Mouse (Mus musculus): Measurements from ENCODE around the gene Mipep. TPM values are rescaled to one million over a fixed set of nuclear protein-coding genes. Genes with fewer than 3 reads are reported as not detected.

Gene Mipep
- total RNA-seq, 2 experiments from 2014 or later = 1.9 to 7.2 TPM

DNA sequence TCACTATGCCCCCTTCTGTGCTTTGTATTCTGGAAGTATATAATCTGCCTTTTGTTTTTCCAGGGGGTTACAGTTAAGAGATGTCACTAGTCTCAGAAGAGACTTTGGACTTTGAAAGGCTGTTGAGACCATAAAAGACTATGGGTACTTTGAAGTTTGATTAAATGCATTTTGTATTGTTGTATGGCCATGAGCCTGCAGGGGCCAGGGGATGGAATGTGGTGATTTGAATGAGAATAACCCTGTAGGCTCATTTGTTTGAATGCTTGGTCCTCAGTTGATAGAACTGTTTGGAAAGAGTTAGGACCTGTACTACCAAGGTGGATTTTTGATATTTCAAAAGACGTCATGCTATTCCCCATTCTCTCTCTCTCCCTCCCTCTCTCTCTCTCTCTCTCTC is 141.6 kb downstream of the Mipep start:
- ATAC-seq (replicated peaks; ENCODE audit: low FRiP score, poor library complexity, severe bottlenecking) = no peak

DNA sequence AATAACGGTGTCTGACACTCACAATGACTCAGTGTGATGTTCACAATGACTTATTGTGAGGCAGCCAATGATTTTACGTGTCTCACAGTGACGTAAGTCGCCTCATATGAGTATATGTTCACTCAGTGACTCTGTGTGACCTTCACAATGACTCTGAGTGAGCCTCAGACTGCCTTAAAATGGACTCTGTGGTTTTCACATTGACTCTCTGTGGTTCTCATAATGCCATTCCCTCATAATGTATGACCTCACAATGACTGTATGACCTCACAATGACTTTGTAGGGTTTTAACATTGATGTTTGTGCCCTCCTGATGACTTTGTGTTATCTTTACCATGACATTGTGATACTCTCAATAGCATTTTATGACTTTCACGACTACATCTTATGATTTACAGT is 151.3 kb downstream of the Mipep start:
- ATAC-seq (replicated peaks; ENCODE audit: low FRiP score, poor library complexity, severe bottlenecking) = no peak

DNA sequence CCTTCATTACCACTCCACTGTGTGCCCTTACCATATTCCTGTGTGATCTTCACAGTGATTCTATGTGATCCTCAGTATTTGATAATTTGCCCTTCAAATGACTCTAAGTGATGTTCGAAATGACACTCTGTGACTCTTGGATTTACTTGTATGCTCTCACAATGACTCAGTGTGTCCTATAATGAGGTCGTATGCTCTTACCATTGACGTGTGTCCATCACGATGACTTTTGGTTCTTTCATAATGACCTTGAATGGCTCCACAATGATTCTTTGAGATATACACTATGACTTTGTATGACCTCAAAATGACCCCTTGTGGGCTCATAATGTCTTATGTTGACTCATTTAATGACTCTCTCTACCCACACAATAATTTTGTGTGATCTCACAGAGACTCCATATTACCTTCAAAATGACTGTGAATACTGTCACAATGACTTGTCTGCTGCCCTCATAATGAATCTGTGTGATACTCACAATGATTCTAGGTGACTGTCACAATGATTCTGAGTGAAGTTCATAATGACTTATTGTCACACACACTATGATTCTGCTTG is 153.2 kb downstream of the Mipep start:
- no peak for ATAC-seq (replicated peaks; ENCODE audit: low FRiP score, poor library complexity, severe bottlenecking)

Other genes with a start within 250 kb of the Mipep start
- gene Spata13, start 150.6 kb upstream of the Mipep start, total RNA-seq (2015; ENCODE audit: low replicate concordance) = 7.1 and 25.3 TPM in 2 replicates
- gene Spata13, start 150.6 kb upstream of the Mipep start, total RNA-seq (2017; ENCODE audit: low replicate concordance) = 30.1 and 55.5 TPM in 2 replicates
- not detected in 2 replicates for gene C1qtnf9, start 16.4 kb upstream of the Mipep start, total RNA-seq (2015; ENCODE audit: low replicate concordance)
- not detected in 2 replicates for gene C1qtnf9, start 16.4 kb upstream of the Mipep start, total RNA-seq (2017; ENCODE audit: low replicate concordance)